Mouse (Mus musculus) frontal cortex, postnatal 14 days (tissue): Measurements from ENCODE around the gene Vmn2r34.
"Not testable (repeated sequence)": the region's sequence is repeated elsewhere in the genome, so short reads cannot be mapped to it uniquely, and the experiment has no call there.

ENCODE experiments used
- DNase-seq, 2 experiments: peaks; one replicate each; pipeline ENCODE4 v3.0.0; 2022; ENCODE audit warnings: low spot score in 2 of 2

Gene Vmn2r34

GRCm38 (mm10) chr7:7689413-7689812 lies at the start of gene Vmn2r34:
TSS of gene Vmn2r34 (minus strand) at chr7:7689513.
- DNase-seq = not testable (repeated sequence)

- not testable (repeated sequence) for DNase-seq
Observed at GRCm38 (mm10) chr7:7674032-7674431, 15.3 kb downstream of the Vmn2r34 start.
